Mouse (Mus musculus): ENCODE measurements around the gene Grap2.

DNA sequence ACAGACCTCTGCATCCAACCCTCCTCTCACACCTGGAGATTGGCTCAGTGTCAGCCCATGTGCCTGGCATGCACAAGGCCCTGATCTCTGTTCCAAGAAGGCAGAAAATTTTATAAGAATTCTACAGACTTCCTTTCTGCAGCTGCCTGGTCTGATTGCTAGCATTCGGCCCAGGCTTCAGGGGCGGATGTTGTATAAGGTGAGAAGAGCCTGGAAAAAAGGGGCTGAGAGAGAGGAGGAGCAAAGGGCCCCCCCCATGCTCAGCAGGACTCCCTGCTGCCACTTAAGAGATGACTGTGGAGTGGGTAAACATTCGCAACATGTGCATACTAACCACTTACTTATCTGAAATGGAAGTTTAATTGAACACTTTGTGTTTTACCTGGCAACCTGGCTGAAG, 35.6 kb downstream of the Grap2 start:
- TF ChIP-seq POLR2A (IDR thresholded peaks at IDR 0.05; ENCODE audit: extremely low read depth, insufficient read depth, low read length) = no peak
- TF ChIP-seq CTCF (IDR thresholded peaks at IDR 0.05; ENCODE audit: extremely low read depth, insufficient read depth, low read length) = no peak
